Mouse (Mus musculus) megakaryocyte, embryonic 14.5 days (primary cell): Measurements from ENCODE around the gene Mylip.

Experiments used
- FLI1 ChIP-seq: IDR thresholded peaks from 2 replicates; pipeline ENCODE4 v1.6.1; 2012; ENCODE audit warnings: low read length, inconsistent platforms, mixed read lengths
- GATA1 ChIP-seq: IDR thresholded peaks from 3 replicates; pipeline ENCODE4 v1.6.1; 2012; ENCODE audit warnings: mixed read lengths, low read length, inconsistent platforms, borderline replicate concordance

DNA sequence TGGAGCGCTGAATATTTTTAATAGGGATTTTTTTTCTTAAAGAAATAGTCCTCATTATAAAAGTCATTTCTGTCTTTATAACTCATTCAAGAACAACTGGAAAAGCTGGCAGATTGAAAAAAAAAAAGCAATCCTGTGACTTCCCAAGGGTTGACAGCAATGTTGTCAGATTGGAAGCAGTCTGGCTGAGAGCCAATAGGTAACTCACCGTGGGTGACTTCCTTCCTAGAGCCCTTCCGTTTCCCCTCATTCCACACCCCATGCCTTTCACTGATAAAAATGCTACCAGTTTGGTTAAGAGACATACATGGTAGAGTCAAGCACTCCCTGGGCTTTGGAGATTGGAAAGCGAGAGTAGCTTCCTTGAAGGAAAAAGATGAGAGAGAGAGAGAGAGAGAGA lies 21.4 kb downstream of the Mylip start:
- TF ChIP-seq GATA1 (no peak), FLI1 (no peak)
